Mouse (Mus musculus): ENCODE measurements around the gene Copz2.

Gene Copz2

GRCm38 (mm10) chr11:96906431-96907161, 56.9 kb downstream of the Copz2 start:
- DNase-seq (ENCODE audit: low read depth), result no peak

GRCm38 (mm10) chr11:96908594-96908993, 58.9 kb downstream of the Copz2 start:
- no peak for DNase-seq (ENCODE audit: low read depth)

DNA sequence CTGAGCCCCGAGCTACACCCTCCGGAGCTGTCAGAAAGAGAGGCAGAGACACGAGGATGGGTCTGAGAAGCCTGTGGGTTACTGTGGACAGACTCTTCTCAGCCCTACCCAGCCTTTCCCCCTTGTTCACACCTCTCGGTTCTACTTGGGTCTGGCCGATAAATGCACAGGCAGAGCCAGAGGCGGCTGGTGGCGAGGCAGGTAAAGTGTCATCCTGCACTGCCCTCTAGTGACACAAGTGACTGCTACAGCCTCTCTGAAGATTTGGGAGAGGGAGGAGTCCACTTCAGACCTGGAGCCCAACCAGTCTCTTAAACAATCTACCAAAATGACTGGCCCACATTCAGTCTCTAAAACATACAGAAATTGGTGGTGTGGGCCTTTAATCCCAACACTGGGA, 60.3 kb downstream of the Copz2 start:
- DNase-seq (ENCODE audit: low read depth), result peak; percentile 91

Data from NIH3T3 (cell line).